Mouse (Mus musculus) myocyte (in vitro differentiated cells): ENCODE measurements around the gene Tfpi.

Experiments used
- MYOG ChIP-seq, 3 experiments: IDR thresholded peaks; one replicate each; pipeline ENCODE4 v1.6.1; 2011; ENCODE audit warnings: control low read depth in 2 of 3, low read depth in 2 of 3, mild to moderate bottlenecking in 2 of 3; ENCODE audit not compliant: insufficient read length in 2 of 3, control insufficient read depth in 1 of 3, insufficient read depth in 1 of 3
- USF1 ChIP-seq: IDR thresholded peaks from one replicate; pipeline ENCODE4 v1.6.1; 2011; ENCODE audit warnings: low read depth, mild to moderate bottlenecking, control low read depth, moderate library complexity

DNA sequence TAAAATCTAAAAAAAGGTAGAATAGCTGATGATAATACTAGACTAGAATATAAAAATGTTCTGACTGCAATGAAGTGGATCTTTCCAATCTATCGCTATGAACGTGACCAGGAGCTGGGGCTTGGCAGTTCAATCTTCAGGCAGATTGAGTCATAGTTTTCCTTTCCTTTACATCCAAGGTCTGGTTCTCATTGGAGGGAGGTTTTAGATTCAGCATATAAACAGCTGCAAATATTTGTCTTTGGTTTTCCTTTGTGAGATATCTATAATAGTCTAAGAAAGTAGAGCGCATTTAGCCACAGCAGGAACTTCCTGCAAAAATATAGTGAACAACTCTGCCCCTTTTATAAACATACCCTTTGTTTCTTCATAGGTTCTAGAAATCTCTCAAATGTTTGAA, 73.9 kb downstream of the Tfpi start:
- no peak for TF ChIP-seq MYOG (IDR thresholded peaks at IDR 0.05; ENCODE audit: control insufficient read depth in 1 of 3, insufficient read depth in 1 of 3, insufficient read length in 2 of 3, low read depth in 2 of 3)
- no peak for TF ChIP-seq USF1
